Mouse (Mus musculus): Measurements from ENCODE around the gene Bcl2l2. TPM values are rescaled to one million over a fixed set of nuclear protein-coding genes. Genes with fewer than 3 reads are reported as not detected.
A peak's percentile ranks its signal among the peaks of the same experiment; 100 is the strongest.

The Bcl2l2 gene
- total RNA-seq, 2 experiments from 2014 or later: 35.1 to 39.2 TPM

DNA sequence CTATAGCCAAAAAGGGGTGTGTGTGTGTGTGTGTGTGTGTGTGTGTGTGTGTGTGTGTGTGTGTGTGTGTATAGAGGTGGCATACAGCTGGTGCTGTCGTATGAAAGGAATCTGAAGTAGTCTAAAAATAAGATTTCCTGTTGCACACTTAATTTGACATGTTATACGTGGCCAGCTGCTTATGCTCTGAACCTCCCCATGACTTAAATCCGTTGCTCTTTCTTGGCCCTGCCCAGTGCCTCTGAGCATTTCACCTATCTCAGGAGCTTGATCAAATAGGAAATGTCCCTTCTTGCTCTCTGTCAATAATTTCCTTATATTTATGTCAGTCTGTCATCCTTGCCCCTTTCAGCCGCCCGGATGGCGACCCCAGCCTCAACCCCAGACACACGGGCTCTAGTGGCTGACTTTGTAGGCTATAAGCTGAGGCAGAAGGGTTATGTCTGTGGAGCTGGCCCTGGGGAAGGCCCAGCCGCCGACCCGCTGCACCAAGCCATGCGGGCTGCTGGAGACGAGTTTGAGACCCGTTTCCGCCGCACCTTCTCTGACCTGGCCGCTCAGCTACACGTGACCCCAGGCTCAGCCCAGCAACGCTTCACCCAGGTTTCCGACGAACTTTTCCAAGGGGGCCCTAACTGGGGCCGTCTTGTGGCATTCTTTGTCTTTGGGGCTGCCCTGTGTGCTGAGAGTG, 990 bp downstream of the Bcl2l2 start:
- intact Hi-C loops (cut with DNase I): no loop called here

DNA sequence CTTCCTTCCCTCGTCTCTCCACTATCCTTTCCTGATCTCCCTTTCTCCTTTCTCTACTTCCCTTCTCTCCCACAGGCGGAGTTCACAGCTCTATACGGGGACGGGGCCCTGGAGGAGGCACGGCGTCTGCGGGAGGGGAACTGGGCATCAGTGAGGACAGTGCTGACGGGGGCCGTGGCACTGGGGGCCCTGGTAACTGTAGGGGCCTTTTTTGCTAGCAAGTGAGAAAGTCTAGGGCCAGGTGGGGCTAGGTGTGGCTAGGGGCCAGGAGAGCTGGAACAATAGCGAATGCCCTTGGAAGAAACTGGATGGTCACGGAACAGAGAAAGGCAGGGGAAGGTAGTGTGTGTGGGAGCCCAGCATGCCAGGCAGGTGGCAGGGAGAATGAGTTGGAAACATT, 2.1 kb downstream of the Bcl2l2 start:
- intact Hi-C loops (cut with DNase I): no loop called here
- no peak for DNase-seq

More for the DNA sequence above, 990 bp downstream of the Bcl2l2 start:
- no peak for DNase-seq

DNA sequence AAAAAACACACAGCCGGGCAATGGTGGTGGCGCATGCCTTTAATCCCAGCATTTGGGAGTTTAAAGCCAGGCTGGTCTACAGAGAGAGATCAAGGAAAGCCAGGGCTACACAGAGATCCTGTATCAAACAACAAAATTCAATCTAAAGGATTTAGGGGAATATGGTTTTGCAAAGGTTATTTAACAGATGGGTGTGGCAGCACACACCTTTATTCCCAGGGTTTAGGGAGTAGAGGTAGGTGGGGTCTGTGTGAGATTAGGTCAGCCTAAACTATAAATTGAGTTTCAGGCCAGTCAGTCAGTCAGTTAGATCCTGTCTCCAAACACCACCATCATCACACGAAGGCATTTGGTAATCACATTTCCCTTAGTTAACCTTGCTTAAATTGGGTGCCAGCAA, 9.0 kb downstream of the Bcl2l2 start, which contains the start of gene Pabpn1:
TSS of gene Pabpn1 (plus strand) at position 301 of the 400 bp plus-strand sequence.
- DNase-seq: no peak
- intact Hi-C loops (cut with DNase I): no loop called here

DNA sequence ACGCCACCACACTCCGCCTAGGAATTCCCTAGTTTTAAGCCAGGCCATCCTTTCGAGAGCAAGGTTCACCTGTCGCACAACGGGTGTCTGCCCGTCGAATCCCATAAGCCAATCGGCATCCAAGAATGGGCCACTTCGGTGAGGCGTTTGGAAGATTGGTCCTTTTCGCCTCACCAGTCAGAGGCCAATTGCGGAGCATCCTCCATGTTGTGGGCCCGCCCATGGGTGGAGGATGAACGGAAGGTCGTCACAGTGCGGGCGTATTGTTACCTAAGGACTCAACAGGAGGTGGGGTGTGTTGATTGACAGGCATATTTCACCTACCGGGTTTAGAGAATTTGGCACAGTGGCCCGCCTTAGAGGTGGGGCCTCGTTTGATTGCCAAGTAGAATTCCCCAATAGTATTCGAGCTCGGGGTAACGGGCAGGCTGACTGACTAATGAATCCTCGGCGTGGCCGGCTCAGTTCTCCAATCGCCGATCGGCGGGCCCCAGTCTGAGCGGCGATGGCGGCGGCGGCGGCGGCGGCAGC, 10.5 kb downstream of the Bcl2l2 start:
- intact Hi-C loops (cut with DNase I): no loop called here

DNA sequence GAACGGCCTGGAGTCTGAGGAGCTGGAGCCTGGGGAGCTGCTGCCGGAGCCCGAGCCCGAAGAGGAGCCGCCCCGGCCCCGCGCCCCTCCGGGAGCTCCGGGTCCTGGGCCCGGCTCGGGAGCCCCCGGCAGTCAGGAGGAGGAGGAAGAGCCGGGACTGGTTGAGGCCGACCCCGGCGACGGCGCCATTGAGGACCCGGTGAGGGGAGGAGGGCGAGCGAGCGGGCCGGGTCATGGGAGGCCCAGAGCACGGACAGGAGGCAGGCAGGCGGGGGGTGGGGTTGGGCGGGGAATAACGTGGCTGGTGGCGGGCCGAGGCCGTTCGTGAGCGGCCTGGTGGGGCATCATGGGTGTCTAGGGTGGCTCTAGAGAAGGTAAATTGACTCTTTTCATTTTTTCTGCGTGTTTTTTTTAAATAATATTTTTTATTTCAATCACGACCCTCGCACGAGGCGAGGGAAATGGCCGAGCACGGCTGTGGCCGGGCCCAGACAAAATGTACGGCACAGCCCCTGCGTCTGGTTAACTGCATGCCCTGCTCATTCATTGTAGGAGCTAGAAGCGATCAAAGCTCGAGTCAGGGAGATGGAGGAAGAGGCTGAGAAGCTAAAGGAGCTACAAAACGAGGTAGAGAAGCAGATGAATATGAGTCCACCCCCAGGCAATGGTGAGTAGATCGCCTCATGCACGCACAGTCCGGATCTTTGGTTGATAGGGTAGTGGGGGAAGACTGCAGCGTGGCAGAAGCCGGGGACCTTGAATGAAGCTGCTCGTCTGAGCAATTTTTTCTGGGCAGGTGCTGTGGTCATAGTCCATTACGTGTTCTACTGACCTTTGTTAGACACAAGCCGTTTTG, 11.3 kb downstream of the Bcl2l2 start:
- peak; percentile 71 to 76 for DNase-seq
- intact Hi-C loops (cut with DNase I): no loop called here

More for the DNA sequence above, 10.5 kb downstream of the Bcl2l2 start:
- DNase-seq: peak; percentile 95 to 96

DNA sequence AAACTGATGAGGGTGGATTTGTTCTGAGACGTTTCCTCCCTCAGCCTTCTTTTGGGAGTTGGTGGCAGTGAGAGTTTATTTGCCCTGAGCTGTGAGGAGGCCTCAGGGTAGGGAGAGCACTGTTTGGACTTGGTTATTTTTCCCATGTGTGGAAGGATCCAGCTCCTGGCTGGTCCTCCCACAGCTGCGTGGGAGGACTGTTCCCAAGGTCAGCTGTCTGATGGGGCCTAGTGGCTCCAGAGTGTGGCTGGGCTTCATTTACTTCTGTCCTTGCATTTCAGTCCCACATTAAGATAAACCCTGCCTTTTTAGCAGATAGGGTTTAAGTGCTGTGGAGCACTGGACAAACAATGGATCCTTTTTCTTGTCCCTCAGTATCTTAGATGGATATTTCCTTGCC, 14.3 kb downstream of the Bcl2l2 start:
- intact Hi-C loops (cut with DNase I): no loop called here
- no peak for DNase-seq

DNA sequence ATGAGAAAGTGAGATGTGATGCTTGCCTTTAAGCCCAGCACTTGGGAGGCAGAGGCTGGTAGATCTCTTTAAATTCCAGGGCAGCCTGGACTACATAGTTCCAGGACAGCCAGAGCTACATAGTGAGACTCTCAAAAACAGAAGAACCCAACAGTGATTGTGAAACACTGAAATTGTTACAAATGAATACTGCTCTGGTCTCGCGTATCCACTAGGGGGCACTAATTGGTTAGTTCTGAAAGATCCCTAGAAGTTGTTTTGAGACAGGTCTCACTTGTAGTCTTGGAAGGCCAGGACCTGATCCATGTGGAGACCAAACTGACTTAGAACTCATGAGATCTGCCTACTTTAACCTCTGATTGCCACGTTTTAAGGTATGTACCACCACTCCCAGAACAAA, 17.2 kb downstream of the Bcl2l2 start:
- intact Hi-C loops (cut with DNase I): loop anchor here (2.0 to 5.0 kb wide), 2 partner anchors 114 to 202 kb away; partner anchors contain the start of gene Ngdn
- DNase-seq: peak; percentile 56 to 75

DNA sequence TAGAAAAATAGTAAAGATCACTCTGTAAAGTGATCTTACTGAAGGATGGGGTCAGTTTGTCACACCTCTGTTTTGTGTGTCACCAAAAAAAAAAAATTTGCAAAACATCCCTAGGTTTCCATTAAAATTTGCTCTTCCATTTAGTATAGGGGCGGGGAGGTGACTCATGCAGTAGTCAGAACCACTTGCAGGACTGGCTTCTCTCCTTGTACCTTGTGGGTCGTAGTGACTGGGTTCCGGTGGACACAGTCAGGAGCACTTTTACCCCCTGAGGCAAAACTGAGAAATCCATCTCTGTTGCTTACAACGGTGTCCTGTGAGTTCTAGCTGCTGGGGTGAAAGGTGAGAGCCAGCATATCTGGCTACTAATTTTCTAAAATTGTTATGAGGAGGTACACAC, 20.5 kb downstream of the Bcl2l2 start:
- no peak for DNase-seq
- intact Hi-C loops (cut with DNase I): loop anchor here (5.0 kb wide), 1 partner anchor 199 kb away; no protein-coding TSS in a partner anchor

DNA sequence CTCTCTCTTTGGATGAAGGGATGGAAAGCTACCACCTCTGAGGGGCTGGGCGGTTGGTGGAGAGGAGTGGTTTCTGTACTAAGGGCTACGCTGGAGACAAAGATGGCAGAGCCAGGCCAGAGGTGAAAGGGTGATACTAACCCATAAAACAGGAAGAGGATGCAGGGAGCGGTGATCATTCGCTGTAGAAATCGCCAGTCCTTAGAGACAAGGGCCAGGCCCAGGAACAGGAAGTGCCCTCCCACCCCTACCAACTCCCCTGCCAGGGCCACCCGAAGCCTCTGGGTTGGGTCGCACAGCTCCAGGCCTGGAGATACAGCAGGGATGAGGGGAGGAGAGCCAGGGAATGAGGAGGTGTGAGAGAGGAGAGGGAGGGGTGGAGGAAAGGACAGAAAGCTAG, 25.5 kb downstream of the Bcl2l2 start:
- intact Hi-C loops (cut with DNase I): no loop called here
- DNase-seq: no peak

DNA sequence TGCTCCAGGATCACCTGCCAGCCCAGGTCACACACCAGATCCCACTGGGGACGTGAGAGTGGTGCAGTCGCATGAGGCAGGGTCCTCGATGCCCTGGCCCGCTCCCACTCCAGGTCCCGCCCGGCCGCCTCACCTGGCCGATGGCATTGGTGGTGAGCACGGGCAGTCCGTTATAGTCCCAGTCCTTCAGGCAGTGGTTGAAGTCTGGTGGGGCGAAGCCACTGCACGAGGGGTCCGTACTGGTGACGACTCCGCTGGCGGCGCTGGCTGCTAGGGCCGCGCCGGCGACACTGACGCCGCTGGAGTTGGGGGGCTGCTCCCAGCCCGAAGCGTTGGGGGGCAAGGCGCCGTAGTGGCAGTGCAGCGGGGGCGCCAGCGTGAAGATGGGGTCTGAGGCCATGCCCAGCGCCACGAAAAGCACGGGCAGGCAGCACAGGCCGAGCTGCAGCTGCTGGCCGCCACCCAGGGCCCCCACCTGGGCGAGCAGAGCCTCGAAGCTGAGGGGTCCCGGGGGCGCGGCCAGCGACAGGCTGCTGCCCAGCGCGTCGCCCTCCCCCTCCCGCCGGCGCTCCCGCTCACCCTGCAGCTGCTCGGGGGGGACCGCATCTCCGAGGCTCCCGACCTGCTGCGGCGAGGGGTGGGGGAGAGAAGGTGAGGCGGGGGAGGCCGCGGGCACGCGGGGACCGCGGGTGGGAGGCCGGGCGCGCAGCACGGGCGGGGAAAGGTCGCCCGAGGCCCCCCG, 29.1 kb downstream of the Bcl2l2 start:
- intact Hi-C loops (cut with DNase I): no loop called here
- DNase-seq: peak in 1 of 2 experiments; percentile 23

DNA sequence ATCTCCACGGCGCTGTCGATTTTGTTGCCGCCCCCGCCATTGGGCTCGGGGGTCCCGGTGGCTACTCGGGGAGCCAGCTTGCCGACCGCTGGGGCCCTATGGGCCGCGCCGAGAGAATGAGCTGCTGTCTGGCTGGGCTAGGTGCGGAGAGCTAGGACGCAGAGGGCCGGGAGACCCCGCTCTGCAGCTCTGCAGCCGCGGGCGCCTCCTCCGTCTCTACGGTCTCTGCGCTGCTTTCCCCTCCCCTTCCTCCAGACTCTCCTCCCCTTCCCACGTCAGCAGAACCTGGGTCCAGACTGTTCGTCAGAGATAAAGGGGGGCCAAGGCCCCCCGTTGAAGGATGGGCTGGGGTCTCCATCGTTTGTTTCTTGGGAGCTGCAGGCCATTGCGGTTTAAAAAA, 29.7 kb downstream of the Bcl2l2 start, which contains the start of gene Slc22a17:
TSS of gene Slc22a17 (minus strand) at position 247 of the 400 bp plus-strand sequence.
- peak; percentile 68 to 70 for DNase-seq
- intact Hi-C loops (cut with DNase I): no loop called here

DNA sequence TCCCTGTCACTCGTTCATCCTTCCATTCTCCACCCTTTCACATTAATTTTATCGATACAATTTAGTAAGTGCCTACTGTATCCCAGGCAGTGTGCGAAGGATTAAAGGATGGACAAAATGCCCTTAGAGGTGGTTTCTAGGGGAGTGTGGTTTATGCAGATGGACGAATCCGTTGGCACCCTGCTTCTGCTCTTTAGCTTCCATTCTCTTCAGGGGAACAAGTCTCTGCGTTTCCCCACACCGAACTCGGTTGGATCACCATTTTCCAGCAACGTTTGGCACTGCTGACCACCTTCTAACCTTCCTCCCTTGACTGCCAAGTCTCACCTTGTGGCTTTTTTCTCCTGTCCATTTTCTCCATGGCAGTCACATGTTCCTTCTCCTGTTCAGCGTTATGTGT, 30.2 kb downstream of the Bcl2l2 start:
- no peak for DNase-seq
- intact Hi-C loops (cut with DNase I): no loop called here

DNA sequence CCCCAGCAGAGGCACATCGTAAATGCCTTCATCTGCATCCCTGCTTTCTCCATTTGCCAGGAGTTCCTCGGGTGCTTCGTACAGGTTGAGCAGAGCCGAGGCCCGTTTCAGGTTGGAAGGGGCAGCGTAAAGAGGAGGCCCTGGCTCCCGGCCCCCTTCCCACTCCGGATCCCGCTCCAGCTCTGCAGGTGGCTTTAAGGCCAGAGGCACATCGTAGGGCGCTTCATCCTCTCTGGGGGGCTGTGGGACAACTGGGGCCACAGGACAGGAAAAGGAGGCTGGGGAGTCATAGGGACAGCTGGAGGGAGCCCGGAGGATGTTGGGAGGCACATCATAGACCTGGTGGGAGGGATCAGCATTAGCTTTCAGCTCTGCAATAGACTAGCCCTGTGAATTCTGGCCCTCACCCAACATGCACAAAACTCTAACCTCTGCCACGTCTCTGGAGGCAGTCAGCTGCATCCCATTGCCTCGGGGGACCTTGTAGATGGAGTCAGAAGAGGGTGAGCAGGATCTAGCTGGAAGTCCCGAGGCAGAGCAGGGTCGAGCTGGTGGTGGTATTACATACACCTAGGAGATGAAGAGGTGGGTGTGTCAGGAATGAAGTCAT, 37.0 kb downstream of the Bcl2l2 start:
- intact Hi-C loops (cut with DNase I): no loop called here
- DNase-seq: no peak

DNA sequence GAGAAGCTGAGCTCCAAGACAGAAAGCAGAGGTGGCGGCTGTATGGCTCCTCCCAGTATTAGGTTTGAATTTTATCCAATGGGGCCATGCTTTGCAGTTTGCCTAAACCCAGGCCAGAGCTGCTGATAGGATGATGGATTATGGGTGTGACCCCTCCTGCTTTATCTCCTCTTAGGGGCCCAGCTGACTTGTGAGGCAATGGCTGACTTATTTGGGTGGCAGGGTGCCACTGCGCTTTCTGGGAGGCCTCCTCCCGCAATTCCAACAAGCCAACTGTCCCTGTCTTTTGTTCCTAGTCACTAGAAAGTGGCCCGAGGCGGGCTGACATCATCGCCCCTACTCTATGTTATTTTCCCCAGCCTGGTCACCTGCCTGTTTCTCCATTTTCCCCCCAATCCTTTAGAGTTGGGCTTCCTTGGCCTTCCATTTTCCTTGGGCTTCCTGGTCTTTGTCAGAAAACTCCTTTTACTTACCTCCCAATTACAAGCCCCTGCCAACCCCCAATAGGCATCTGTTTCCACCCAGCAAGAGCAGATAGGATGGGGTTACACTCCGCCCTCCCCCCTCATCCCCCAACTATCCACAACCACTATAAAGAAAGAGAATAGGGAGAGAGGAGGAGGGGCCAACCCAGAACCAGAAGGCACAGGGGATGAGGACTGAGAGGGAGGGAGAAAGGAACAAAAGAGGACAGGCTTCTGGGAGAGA, 41.6 kb downstream of the Bcl2l2 start:
- intact Hi-C loops (cut with DNase I): no loop called here
- peak; percentile 69 to 70 for DNase-seq

DNA sequence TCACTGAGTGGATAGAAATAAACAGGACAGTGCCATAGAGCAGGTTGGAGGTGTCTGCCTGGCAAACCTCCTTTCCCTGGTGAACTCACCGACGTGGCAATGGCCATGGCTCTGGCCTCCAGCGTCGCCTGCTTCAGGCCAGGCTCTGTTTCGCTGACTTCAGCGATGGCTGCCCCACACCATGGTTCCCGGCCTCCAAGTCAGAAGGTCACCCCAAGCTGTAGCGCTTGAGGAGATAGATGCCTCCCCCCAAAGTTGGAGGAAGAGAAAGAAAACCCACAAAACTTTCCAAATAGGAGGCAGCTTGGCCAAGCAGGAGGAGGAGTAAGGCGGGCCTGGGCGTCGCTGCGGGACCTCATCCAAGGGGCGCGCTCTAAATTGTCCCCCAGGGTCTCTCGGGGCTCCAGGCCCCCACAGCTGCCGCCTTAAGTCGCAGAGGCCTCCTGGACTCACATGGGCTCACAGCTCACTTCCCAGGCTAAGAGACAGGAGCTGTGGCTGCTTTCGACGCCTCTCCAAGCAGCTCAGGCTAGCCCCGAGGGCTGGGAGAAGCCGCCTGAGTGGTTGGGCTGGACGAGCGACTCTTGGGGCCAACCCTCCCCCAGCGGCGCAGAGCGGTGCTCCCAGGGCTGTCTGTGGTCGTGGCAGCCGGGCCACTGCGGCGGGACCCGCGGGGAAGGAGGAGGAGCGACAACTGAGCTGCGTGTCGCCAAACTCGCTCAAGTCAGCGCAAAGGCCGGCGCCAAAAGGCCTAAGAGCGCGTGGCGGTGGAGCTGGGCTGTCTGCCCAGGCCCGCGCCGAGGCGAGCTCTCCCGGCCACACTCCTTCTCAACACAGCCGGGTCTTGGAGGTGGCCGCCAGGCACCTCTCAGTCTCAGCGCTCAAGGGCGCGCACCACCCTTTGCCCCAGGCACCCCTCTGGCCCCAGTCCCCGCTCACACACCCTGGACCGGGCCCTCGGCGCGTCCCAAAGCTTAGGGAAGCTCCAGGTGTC, 42.5 kb downstream of the Bcl2l2 start, which contains the start of gene Efs:
TSS of gene Efs (minus strand) at position 778 of the 994 bp plus-strand sequence.
- DNase-seq: peak; percentile 71 to 74
- intact Hi-C loops (cut with DNase I): no loop called here

DNA sequence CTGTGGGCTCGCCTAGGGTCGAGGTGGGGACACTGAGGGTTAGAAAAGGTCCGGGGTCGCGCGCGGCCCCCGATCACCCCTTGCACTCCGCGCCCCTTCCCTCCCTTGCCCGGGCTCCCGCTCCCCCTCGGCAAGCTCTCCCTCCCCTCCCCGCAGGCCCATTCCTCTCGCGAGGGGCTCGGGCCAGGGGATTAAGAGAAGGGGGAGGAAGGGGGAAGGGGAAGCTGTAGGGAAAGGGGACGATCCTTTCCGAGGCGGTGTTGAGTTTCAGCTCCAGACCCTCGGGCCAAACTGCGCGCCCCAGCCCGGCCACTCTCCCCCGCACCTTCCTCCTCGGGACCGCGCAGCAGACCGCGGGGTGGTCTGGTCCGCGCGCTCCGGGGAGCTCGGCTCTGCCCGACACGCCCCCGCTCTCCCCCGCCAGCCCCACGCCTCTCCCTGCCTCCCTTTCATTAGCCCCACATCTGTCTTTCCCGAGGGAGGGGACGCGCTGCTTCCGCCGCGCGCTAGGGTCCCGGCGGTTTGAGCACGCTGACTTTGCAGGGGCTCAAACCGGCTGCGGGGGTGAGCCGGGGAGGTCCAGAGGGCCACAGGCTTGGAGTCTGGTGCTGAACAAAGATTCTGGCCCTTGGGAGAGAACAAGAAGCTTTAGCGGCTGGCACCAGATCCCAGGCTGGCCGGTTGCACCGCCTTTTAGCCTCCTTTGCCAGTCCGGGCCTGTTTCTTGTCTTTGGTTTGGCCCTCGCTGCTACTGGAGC, 43.4 kb downstream of the Bcl2l2 start:
- DNase-seq: peak; percentile 68 to 71
- intact Hi-C loops (cut with DNase I): no loop called here

DNA sequence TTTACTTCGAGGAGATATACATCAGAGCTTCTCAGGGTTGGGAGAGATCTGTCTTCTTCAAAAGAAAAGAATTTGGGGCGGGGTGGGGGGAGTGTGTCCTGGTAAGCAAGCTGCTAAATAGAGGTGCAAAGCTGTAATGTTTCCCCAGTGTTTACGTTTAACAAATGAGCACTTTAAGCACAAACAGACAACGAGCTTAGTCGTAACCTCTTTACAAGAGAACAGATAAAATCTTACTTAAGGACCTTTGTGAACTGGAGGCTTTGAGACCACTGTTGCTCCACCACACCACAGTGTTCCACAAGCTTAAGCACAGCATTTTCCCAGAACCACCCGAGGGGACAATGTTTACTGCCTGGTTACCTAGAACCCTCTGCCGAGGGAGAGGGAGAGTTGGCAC, 44.1 kb downstream of the Bcl2l2 start:
- intact Hi-C loops (cut with DNase I): no loop called here
- DNase-seq: no peak
